Mouse (Mus musculus): ENCODE measurements around the gene Ank.

DNA sequence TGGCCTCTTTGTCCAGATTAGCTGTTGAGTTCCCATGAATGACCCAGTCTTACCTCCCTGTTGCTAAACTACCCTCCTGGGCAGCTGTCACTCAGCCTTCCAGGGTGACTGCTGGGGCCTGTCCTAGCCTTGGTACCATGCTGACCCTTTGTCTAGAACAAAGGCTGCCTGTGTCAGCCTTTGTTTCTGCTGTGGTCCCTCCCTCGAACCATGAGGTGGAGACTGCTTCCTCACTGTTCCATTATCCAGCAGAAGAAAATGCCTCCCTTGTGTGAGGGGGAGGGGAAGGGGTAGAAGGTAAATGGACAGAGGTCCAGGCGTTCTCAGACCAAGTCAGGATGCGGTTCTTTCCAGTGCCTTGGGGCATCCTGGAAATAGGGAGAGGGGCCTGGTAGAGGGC, 115.2 kb downstream of the Ank start:
- no peak for TF ChIP-seq ELF1 (IDR thresholded peaks at IDR 0.05; ENCODE audit: low read depth, low read length)
- no peak for TF ChIP-seq CTCF (IDR thresholded peaks at IDR 0.05 in 2 of 3, conservative IDR thresholded peaks at IDR 0.05 in 1 of 3; ENCODE audit: control insufficient read depth in 1 of 3, insufficient read depth in 1 of 3, low read depth in 2 of 3, low read length in 3 of 3, poor library complexity in 1 of 3, severe bottlenecking in 1 of 3)

Data from MEL (cell line).